Mouse (Mus musculus) thymus, adult 2 months (tissue): ENCODE results near the gene Mrap.

ENCODE experiments used
- CTCF ChIP-seq: fragments of 200-500 bp; IDR thresholded peaks from 2 replicates; pipeline ENCODE4 v1.5.1; 2012; ENCODE audit warnings: mild to moderate bottlenecking, control low read depth, low read length, moderate library complexity, borderline replicate concordance; ENCODE audit not compliant: control insufficient read depth, poor library complexity, insufficient read depth; ENCODE audit errors: extremely low read depth
- POLR2A ChIP-seq: fragments of 200-500 bp; IDR thresholded peaks from 2 replicates; pipeline ENCODE4 v1.6.1; 2012; ENCODE audit warnings: mild to moderate bottlenecking, low read length, control low read depth, moderate library complexity; ENCODE audit not compliant: control insufficient read depth, poor library complexity, insufficient read depth; ENCODE audit errors: extremely low read depth

GRCm38 (mm10) chr16:90701541-90701940 lies 36.5 kb upstream of the Mrap start:
- TF ChIP-seq CTCF (no peak), POLR2A (no peak)
